Mouse (Mus musculus): ENCODE data around the gene Flywch1.

- no peak for TF ChIP-seq E2F4 (IDR thresholded peaks at IDR 0.05; ENCODE audit: insufficient read depth)
- TF ChIP-seq POLR2A (IDR thresholded peaks at IDR 0.05; ENCODE audit: insufficient read length, low read depth) = no peak
- no peak for TF ChIP-seq MAX (IDR thresholded peaks at IDR 0.05; ENCODE audit: low read depth)
- no peak for TF ChIP-seq CEBPB (IDR thresholded peaks at IDR 0.05; ENCODE audit: insufficient read depth, poor library complexity, severe bottlenecking)
- TF ChIP-seq MYOG (IDR thresholded peaks at IDR 0.05; ENCODE audit: control insufficient read depth in 1 of 3, insufficient read depth in 1 of 3, insufficient read length in 2 of 3, low read depth in 2 of 3) = no peak
- no peak for TF ChIP-seq USF1 (IDR thresholded peaks at IDR 0.05; ENCODE audit: low read depth)
Measured at GRCm38 (mm10) chr17:23755689-23756088, 15.7 kb downstream of the Flywch1 start.
